In genomic region chr11:115451781-115452241, GRCm38 (mm10) we compare ENCODE assay signal across 18 mouse cellular contexts. TPM values are rescaled to one million over a fixed set of nuclear protein-coding genes. Genes with fewer than 3 reads are reported as not detected.
DNase-seq lines count a peak whose midpoint lies in the region; ATAC-seq lines count a peak whose summit lies in the region.
"Had no signal": no experiment of that assay in that cellular context is flagged by ENCODE, and none has a peak within 500 bp of the region (broad histone marks: within the 10 kb centered on the region; RNA-seq: fewer than 3 reads in every experiment).

No protein-coding gene starts in this region.

- DNase-seq in kidney, adult 11 months = peak; percentile 46
- no peak for DNase-seq in kidney, postnatal 10 days
- peak; percentile 83 for DNase-seq in induced T-regulatory cell, adult 2 months (ENCODE audit: low read depth)
- peak; percentile 97 for DNase-seq in thymus, postnatal 0 days (ENCODE audit: low spot score)
- DNase-seq in embryo, embryonic 11 days = no peak
- DNase-seq: cerebellum, adult 9-11 months; liver; midbrain, embryonic 14.5 days; right cerebral cortex, postnatal 25 days had no signal

- H3K4me2 ChIP-seq in hindbrain, embryonic 12.5 days (replicated peaks) = no peak overlapping the region
- no peak overlapping the region for H3K4me2 ChIP-seq in neural tube, embryonic 15.5 days
- H3K4me2 ChIP-seq: embryonic facial prominence, embryonic 13.5 days; forebrain, embryonic 13.5 days had no signal

- H3K4me1 ChIP-seq in hindbrain, embryonic 12.5 days = no peaks in the 10 kb centered on the region
- no peaks in the 10 kb centered on the region for H3K4me1 ChIP-seq in neural tube, embryonic 15.5 days
- H3K4me1 ChIP-seq: forebrain, embryonic 13.5 days had no signal

- 92% methylated on average over 8 of the region's 8 CpGs for WGBS in hindbrain, embryonic 12.5 days
- WGBS in neural tube, embryonic 15.5 days = 88% methylated on average over 8 of the region's 8 CpGs

- 0 out of 2 replicates have a peak, but pooled peaks cover 3% of the 10 kb centered on the region for H3K27me3 ChIP-seq in hindbrain, embryonic 12.5 days
- no peaks in the 10 kb centered on the region for H3K27me3 ChIP-seq in neural tube, embryonic 15.5 days (replicated peaks)
- H3K27me3 ChIP-seq: embryonic facial prominence, embryonic 13.5 days; forebrain, embryonic 13.5 days had no signal

- no peak overlapping the region for H3K4me3 ChIP-seq in hindbrain, embryonic 12.5 days
- H3K4me3 ChIP-seq in neural tube, embryonic 15.5 days (replicated peaks) = no peak overlapping the region
- H3K4me3 ChIP-seq: embryonic facial prominence, embryonic 13.5 days; forebrain, embryonic 13.5 days had no signal

- peak; percentile 96 for ATAC-seq in CD4-positive, CD25-positive, alpha-beta regulatory T cell, adult 4 months
- no peak for ATAC-seq in hindbrain, embryonic 12.5 days (ENCODE audit: low FRiP score)
- ATAC-seq in neural tube, embryonic 15.5 days (ENCODE audit: low FRiP score) = no peak
- ATAC-seq: forebrain, embryonic 13.5 days had no signal

- peaks cover 5% of the 10 kb centered on the region; the same call in 1 of the 2 replicates for H3K9me3 ChIP-seq in hindbrain, embryonic 12.5 days (replicated peaks)
- H3K9me3 ChIP-seq in neural tube, embryonic 15.5 days (replicated peaks) = no peaks in the 10 kb centered on the region
- H3K9me3 ChIP-seq: embryonic facial prominence, embryonic 13.5 days; forebrain, embryonic 13.5 days had no signal

- no peak overlapping the region for H3K9ac ChIP-seq in hindbrain, embryonic 12.5 days
- no peak overlapping the region for H3K9ac ChIP-seq in neural tube, embryonic 15.5 days (replicated peaks)
- H3K9ac ChIP-seq: embryonic facial prominence, embryonic 13.5 days; forebrain, embryonic 13.5 days had no signal

- H3K27ac ChIP-seq in hindbrain, embryonic 12.5 days = no peak overlapping the region
- no peak overlapping the region for H3K27ac ChIP-seq in neural tube, embryonic 15.5 days (replicated peaks)
- H3K27ac ChIP-seq: embryonic facial prominence, embryonic 13.5 days; forebrain, embryonic 13.5 days; stomach, postnatal 0 days had no signal

- no peaks in the 10 kb centered on the region for H3K36me3 ChIP-seq in hindbrain, embryonic 12.5 days
- no peaks in the 10 kb centered on the region for H3K36me3 ChIP-seq in neural tube, embryonic 15.5 days
- H3K36me3 ChIP-seq: embryonic facial prominence, embryonic 13.5 days had no signal

RNA-seq across cellular contexts. Expression of gene Slc16a5, which starts 10.5 kb away (rescaled TPM):
- polyA plus RNA-seq in CD4-positive, CD25-positive, alpha-beta regulatory T cell, adult 4 months (2017; shearing (Covaris generic)) = 1 to 10 TPM; 3.5 to 6.5 TPM
- 206 and 207 TPM in 2 replicates for polyA plus RNA-seq in thymus, postnatal 0 days (2015; fragmentation: Nextera tagmentation; extraction: Ambion mirVana)
- not detected in 2 replicates for polyA plus RNA-seq in hindbrain, embryonic 12.5 days (2016; fragmentation: Nextera tagmentation; extraction: Ambion mirVana)
- polyA plus RNA-seq in neural tube, embryonic 15.5 days (2015; fragmentation: Nextera tagmentation; extraction: Ambion mirVana) = 0.44 and 7.2 TPM in 2 replicates
- polyA plus RNA-seq: brain, embryonic 14.5 days; forebrain, embryonic 13.5 days; midbrain, embryonic 14.5 days had no signal

RNA-seq across cellular contexts. Expression of gene Trim80, which starts 11.5 kb away (rescaled TPM):
- not detected for polyA plus RNA-seq in CD4-positive, CD25-positive, alpha-beta regulatory T cell, adult 4 months (2017; shearing (Covaris generic))
- polyA plus RNA-seq in thymus, postnatal 0 days (2015; fragmentation: Nextera tagmentation; extraction: Ambion mirVana) = 0.89 and 1.1 TPM in 2 replicates
- polyA plus RNA-seq in hindbrain, embryonic 12.5 days (2016; fragmentation: Nextera tagmentation; extraction: Ambion mirVana) = 0.20 TPM in 1 of 2 replicates, not detected in the other
- polyA plus RNA-seq in neural tube, embryonic 15.5 days (2015; fragmentation: Nextera tagmentation; extraction: Ambion mirVana) = 0.09 and 0.10 TPM in 2 replicates
- polyA plus RNA-seq: forebrain, embryonic 13.5 days; lung, embryonic 16.5 days; midbrain, embryonic 14.5 days; neural tube, embryonic 14.5 days had no signal

RNA-seq across cellular contexts. Expression of gene Armc7, which starts 23.7 kb away (rescaled TPM):
- polyA plus RNA-seq in CD4-positive, CD25-positive, alpha-beta regulatory T cell, adult 4 months (2017; shearing (Covaris generic)) = 100 to 1,000 TPM in 1 of 2 experiments, 10 to 100 TPM in 1; 79.2 to 132 TPM
- polyA plus RNA-seq in thymus, postnatal 0 days (2015; fragmentation: Nextera tagmentation; extraction: Ambion mirVana) = 30.0 and 34.5 TPM in 2 replicates
- polyA plus RNA-seq in hindbrain, embryonic 12.5 days (2016; fragmentation: Nextera tagmentation; extraction: Ambion mirVana) = 10.2 and 15.2 TPM in 2 replicates
- polyA plus RNA-seq in neural tube, embryonic 15.5 days (2015; fragmentation: Nextera tagmentation; extraction: Ambion mirVana) = 16.2 and 17.8 TPM in 2 replicates

RNA-seq across cellular contexts. Expression of gene Kctd2, which starts 31.9 kb away (rescaled TPM):
- polyA plus RNA-seq in CD4-positive, CD25-positive, alpha-beta regulatory T cell, adult 4 months (2017; shearing (Covaris generic)) = 1 to 10 TPM; 8.3 to 9.1 TPM
- 30.5 and 37.5 TPM in 2 replicates for polyA plus RNA-seq in thymus, postnatal 0 days (2015; fragmentation: Nextera tagmentation; extraction: Ambion mirVana)
- polyA plus RNA-seq in hindbrain, embryonic 12.5 days (2016; fragmentation: Nextera tagmentation; extraction: Ambion mirVana) = 30.0 and 33.0 TPM in 2 replicates
- 19.0 and 22.4 TPM in 2 replicates for polyA plus RNA-seq in neural tube, embryonic 15.5 days (2015; fragmentation: Nextera tagmentation; extraction: Ambion mirVana)

RNA-seq across cellular contexts. Expression of gene Atp5h, which starts 32.0 kb away (rescaled TPM):
- polyA plus RNA-seq in CD4-positive, CD25-positive, alpha-beta regulatory T cell, adult 4 months (2017; shearing (Covaris generic)) = 100 to 1,000 TPM; 602 to 622 TPM
- 1,461 and 1,502 TPM in 2 replicates for polyA plus RNA-seq in thymus, postnatal 0 days (2015; fragmentation: Nextera tagmentation; extraction: Ambion mirVana)
- 810 and 835 TPM in 2 replicates for polyA plus RNA-seq in hindbrain, embryonic 12.5 days (2016; fragmentation: Nextera tagmentation; extraction: Ambion mirVana)
- 949 and 1,025 TPM in 2 replicates for polyA plus RNA-seq in neural tube, embryonic 15.5 days (2015; fragmentation: Nextera tagmentation; extraction: Ambion mirVana)

Comparison
In these comparisons a context has a peak if more than half of its experiments do, and no peak if none do; other contexts are left out.
1. DNase-seq: peak in kidney, adult 11 months (single experiment), induced T-regulatory cell, adult 2 months (single experiment) and thymus, postnatal 0 days (single experiment); none in kidney, postnatal 10 days (single experiment) and embryo, embryonic 11 days (single experiment).
2. RNA of gene Slc16a5, which starts 10.5 kb away (polyA plus RNA-seq): 206 to 207 TPM in thymus, postnatal 0 days; 3.5 to 6.5 TPM in CD4-positive, CD25-positive, alpha-beta regulatory T cell, adult 4 months, 0.44 to 7.2 TPM in neural tube, embryonic 15.5 days and not detected in hindbrain, embryonic 12.5 days; every median in the first group is over 10 times any median in the second.